22 mouse cellular contexts compared by ENCODE assay signal in the genomic region with DNA sequence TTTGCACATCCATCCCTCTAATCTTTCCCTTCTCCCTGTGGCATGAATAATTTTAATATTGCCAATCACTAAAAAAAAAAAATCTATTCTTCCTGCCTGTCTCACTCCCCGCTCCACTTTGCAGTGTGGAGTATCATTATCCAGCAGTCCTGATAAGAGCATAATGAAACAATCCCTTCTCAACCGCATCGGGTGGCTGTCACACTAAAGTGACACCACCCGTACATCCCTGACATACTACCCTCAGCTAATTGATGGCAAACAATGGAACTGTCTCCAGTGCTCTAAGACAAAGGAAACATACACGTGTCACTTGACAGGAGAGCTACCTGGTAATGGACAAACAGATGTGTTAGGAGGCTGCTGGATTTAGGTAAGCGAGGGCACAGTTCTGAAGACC.
DNase-seq lines count a peak whose midpoint lies in the region; ATAC-seq and TF ChIP-seq lines count a peak whose summit lies in the region.
"Had no signal": no experiment of that assay in that cellular context is flagged by ENCODE, and none has a peak within 500 bp of the region (broad histone marks: within the 10 kb centered on the region; RNA-seq: fewer than 3 reads in every experiment).

No protein-coding gene starts in this region.

- ATAC-seq in hindbrain, embryonic 11.5 days (ENCODE audit: low FRiP score): no peak
- 0 out of 2 replicates have a peak, but pooled peaks have one; percentile 32 for ATAC-seq in forebrain, embryonic 15.5 days (replicated peaks)
- peak; percentile 17; the same call in 1 of the 2 replicates for ATAC-seq in midbrain, embryonic 14.5 days (ENCODE audit: low FRiP score, low TSS enrichment)
- ATAC-seq: CD4-positive, CD25-positive, alpha-beta regulatory T cell, adult 4 months; liver, postnatal 0 days; lung, postnatal 0 days had no signal

- H3K36me3 ChIP-seq in hindbrain, embryonic 10.5 days: no peaks in the 10 kb centered on the region
- H3K36me3 ChIP-seq in hindbrain, embryonic 11.5 days (ENCODE audit: control insufficient read depth, insufficient read depth, low read length): no peaks in the 10 kb centered on the region
- H3K36me3 ChIP-seq in forebrain, embryonic 15.5 days: no peaks in the 10 kb centered on the region
- H3K36me3 ChIP-seq in midbrain, embryonic 14.5 days (ENCODE audit: control insufficient read depth, insufficient read depth, low read length): no peaks in the 10 kb centered on the region
- H3K36me3 ChIP-seq: embryonic facial prominence, embryonic 10.5 days; limb, embryonic 12.5 days had no signal

- no peak overlapping the region for H3K4me3 ChIP-seq in hindbrain, embryonic 10.5 days
- no peak overlapping the region for H3K4me3 ChIP-seq in hindbrain, embryonic 11.5 days (ENCODE audit: low read depth, low read length)
- H3K4me3 ChIP-seq in forebrain, embryonic 15.5 days: no peak overlapping the region
- H3K4me3 ChIP-seq in midbrain, embryonic 14.5 days (replicated peaks; ENCODE audit: low read depth, low read length): no peak overlapping the region
- H3K4me3 ChIP-seq: embryonic facial prominence, embryonic 10.5 days; limb, embryonic 12.5 days had no signal

- no peak overlapping the region for H3K4me2 ChIP-seq in hindbrain, embryonic 11.5 days (replicated peaks; ENCODE audit: low read depth, low read length)
- no peak overlapping the region for H3K4me2 ChIP-seq in forebrain, embryonic 15.5 days (replicated peaks)
- no peak overlapping the region for H3K4me2 ChIP-seq in midbrain, embryonic 14.5 days (ENCODE audit: low read length)
- H3K4me2 ChIP-seq: limb, embryonic 12.5 days; liver, embryonic 11.5 days had no signal

- peaks cover 58% of the 10 kb centered on the region for H3K4me1 ChIP-seq in hindbrain, embryonic 10.5 days (replicated peaks)
- peaks cover 2% of the 10 kb centered on the region; the same call in 1 of the 2 replicates for H3K4me1 ChIP-seq in hindbrain, embryonic 11.5 days (replicated peaks; ENCODE audit: control insufficient read depth, insufficient read depth, low read length)
- H3K4me1 ChIP-seq in forebrain, embryonic 15.5 days: peaks cover 15% of the 10 kb centered on the region
- H3K4me1 ChIP-seq in midbrain, embryonic 14.5 days (ENCODE audit: control insufficient read depth, insufficient read depth, low read length): peaks cover 22% of the 10 kb centered on the region

- no peak overlapping the region for H3K9ac ChIP-seq in hindbrain, embryonic 11.5 days (ENCODE audit: low read depth, low read length)
- no peak overlapping the region for H3K9ac ChIP-seq in forebrain, embryonic 15.5 days (replicated peaks)
- no peak overlapping the region for H3K9ac ChIP-seq in midbrain, embryonic 14.5 days (replicated peaks; ENCODE audit: low read length)
- H3K9ac ChIP-seq: limb, embryonic 12.5 days; liver, postnatal 0 days had no signal

- H3K27me3 ChIP-seq in hindbrain, embryonic 10.5 days (ENCODE audit: insufficient read depth, poor library complexity, severe bottlenecking): peaks cover 10% of the 10 kb centered on the region
- H3K27me3 ChIP-seq in hindbrain, embryonic 11.5 days (ENCODE audit: control insufficient read depth, insufficient read depth, low read length): no peaks in the 10 kb centered on the region
- H3K27me3 ChIP-seq in forebrain, embryonic 15.5 days: no peaks in the 10 kb centered on the region
- H3K27me3 ChIP-seq in midbrain, embryonic 14.5 days (ENCODE audit: control insufficient read depth, insufficient read depth, low read length): 0 out of 2 replicates have a peak, but pooled peaks cover 4% of the 10 kb centered on the region
- H3K27me3 ChIP-seq: limb, embryonic 12.5 days had no signal

- peak overlapping the region; percentile 73 for H3K27ac ChIP-seq in hindbrain, embryonic 10.5 days
- no peak overlapping the region; the same call in 1 of the 2 replicates for H3K27ac ChIP-seq in hindbrain, embryonic 11.5 days (ENCODE audit: low read depth, low read length)
- peak overlapping the region; percentile 29 for H3K27ac ChIP-seq in forebrain, embryonic 15.5 days (replicated peaks)
- peak overlapping the region; percentile 53 for H3K27ac ChIP-seq in midbrain, embryonic 14.5 days (replicated peaks; ENCODE audit: low read depth, low read length)
- H3K27ac ChIP-seq: embryonic facial prominence, embryonic 10.5 days; limb, embryonic 12.5 days had no signal

- TF ChIP-seq CTCF in brain, embryonic 14.5 days (IDR thresholded peaks at IDR 0.05; ENCODE audit: borderline replicate concordance, extremely low read depth, insufficient read depth, insufficient read length): no peak

- 49% methylated on average over 6 of the region's 6 CpGs for WGBS in hindbrain, embryonic 10.5 days
- 50% methylated on average over 6 of the region's 6 CpGs for WGBS in hindbrain, embryonic 11.5 days
- 24% methylated on average over 6 of the region's 6 CpGs for WGBS in forebrain, embryonic 15.5 days
- 24% methylated on average over 6 of the region's 6 CpGs for WGBS in midbrain, embryonic 14.5 days

- TF ChIP-seq POLR2A in brain, embryonic 14.5 days (IDR thresholded peaks at IDR 0.05; ENCODE audit: borderline replicate concordance, extremely low read depth, insufficient read depth, insufficient read length, poor library complexity, severe bottlenecking): no peak

- DNase-seq in hindbrain, embryonic 10.5 days (ENCODE audit: low spot score): no peak
- no peak for DNase-seq in hindbrain, embryonic 11.5 days (ENCODE audit: low spot score)
- peak; percentile 58 for DNase-seq in brain, embryonic 14.5 days (ENCODE audit: low read depth)
- peak; percentile 41 for DNase-seq in midbrain, embryonic 14.5 days
- no peak for DNase-seq in kidney, adult 9 months
- no peak for DNase-seq in spleen, postnatal 4 days (ENCODE audit: low spot score in 2 of 2)
- DNase-seq: adrenal gland, postnatal 14 days; cerebellum, adult 9-10 months; gastrocnemius, postnatal 25 days; heart, postnatal 4 days; kidney, adult 2 months; kidney, postnatal 14 days; layer of hippocampus, postnatal 36 days; liver, postnatal 0 days; right cerebral cortex, postnatal 25 days; spleen, adult 18-20 months had no signal

- H3K9me3 ChIP-seq in hindbrain, embryonic 10.5 days: no peaks in the 10 kb centered on the region
- H3K9me3 ChIP-seq in hindbrain, embryonic 11.5 days (ENCODE audit: control insufficient read depth, low read length): no peaks in the 10 kb centered on the region
- no peaks in the 10 kb centered on the region for H3K9me3 ChIP-seq in forebrain, embryonic 15.5 days
- no peaks in the 10 kb centered on the region for H3K9me3 ChIP-seq in midbrain, embryonic 14.5 days (ENCODE audit: control insufficient read depth, low read length)
- H3K9me3 ChIP-seq: embryonic facial prominence, embryonic 10.5 days; limb, embryonic 12.5 days had no signal

Comparison
In these comparisons a context has a peak if more than half of its experiments do, and no peak if none do; other contexts are left out.
1. DNase-seq: peak in brain, embryonic 14.5 days (single experiment) and midbrain, embryonic 14.5 days (single experiment); none in hindbrain, embryonic 10.5 days (single experiment), hindbrain, embryonic 11.5 days (single experiment), kidney, adult 9 months (single experiment) and spleen, postnatal 4 days (0 of 2).